Mouse (Mus musculus): ENCODE measurements around the gene Dhx34. TPM values are rescaled to one million over a fixed set of nuclear protein-coding genes. Genes with fewer than 3 reads are reported as not detected.

Gene Dhx34
- total RNA-seq, 2 experiments from 2014 or later, result 8.7 to 11.1 TPM

DNA sequence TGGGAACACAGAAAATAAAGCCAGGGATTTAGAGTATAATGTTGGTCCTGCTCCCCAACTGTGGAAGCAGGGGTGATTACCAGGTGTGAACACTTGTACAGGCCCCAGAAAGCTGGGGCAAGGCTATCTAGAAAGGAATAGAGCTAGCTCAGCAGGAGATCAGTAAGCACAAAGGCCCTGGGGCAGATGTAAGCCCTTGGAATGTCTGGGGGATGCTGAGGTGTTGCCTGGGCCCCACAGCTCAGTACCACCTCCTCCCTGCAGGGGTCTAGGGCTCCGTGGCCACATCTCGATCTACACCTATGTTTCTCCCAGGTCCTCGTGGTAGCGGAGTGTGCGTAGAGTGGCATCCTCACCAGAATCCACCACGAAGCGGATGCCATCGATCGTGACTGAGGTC, 7.9 kb downstream of the Dhx34 start:
- DNase-seq, result no peak
- intact Hi-C loops (cut with DNase I), result no loop called here

- DNase-seq, result no peak
- intact Hi-C loops (cut with DNase I), result no loop called here
Measured at GRCm38 (mm10) chr7:16213196-16213595, 8.6 kb downstream of the Dhx34 start.

DNA sequence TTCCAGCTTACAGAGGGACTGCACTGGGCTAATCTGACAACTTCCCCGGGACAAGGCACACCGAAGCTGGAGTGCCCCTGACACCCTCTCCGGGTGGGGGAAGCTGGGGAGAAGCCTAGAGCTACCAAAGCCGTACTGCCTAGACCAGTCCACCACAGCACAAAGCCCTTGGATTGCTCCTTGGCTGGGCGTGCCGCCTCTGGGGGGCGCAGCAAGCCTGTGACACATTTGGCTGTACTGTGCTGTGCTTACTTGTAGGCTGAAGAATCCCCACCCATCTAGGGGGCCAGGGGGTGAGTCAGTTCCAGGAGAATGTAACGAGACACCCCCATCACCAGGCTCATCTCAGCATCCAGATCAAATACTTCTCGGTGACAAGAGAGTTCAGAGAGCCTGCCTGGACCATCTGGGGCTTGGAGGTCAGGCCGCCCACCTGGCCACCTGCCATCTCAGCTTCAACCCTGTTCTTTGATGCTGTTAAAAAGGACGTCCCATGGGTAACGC, 10.9 kb downstream of the Dhx34 start:
- intact Hi-C loops (cut with DNase I), result no loop called here
- peak; percentile 29 to 31 for DNase-seq

- intact Hi-C loops (cut with DNase I), result no loop called here
- no peak for DNase-seq
Measured at GRCm38 (mm10) chr7:16208781-16209665, 12.8 kb downstream of the Dhx34 start.

DNA sequence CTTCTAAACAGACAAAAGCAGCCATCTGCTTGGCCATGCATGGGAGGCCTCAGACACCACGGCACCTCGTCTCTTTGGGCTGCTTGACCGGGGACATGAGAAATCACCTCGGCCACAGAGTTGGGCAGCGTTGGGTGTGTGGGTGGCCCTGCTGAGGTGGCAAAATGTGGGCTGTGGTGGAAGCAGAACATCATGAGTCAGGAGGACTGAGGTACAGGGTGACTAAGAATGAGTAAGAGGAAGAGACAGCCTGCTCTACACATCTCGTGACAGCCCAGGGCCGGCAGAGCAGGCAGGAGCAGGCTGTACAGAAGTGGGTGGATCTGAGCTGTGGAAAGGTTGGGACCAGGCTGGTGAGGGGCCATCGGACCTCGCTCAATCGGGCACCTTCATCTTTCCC, 14.3 kb downstream of the Dhx34 start:
- intact Hi-C loops (cut with DNase I), result no loop called here
- DNase-seq, result peak; percentile 11 to 19

GRCm38 (mm10) chr7:16207076-16207475, 14.8 kb downstream of the Dhx34 start:
- intact Hi-C loops (cut with DNase I), result no loop called here
- no peak for DNase-seq

GRCm38 (mm10) chr7:16204791-16205190, 17.0 kb downstream of the Dhx34 start:
- intact Hi-C loops (cut with DNase I), result no loop called here

GRCm38 (mm10) chr7:16203505-16203903, 18.3 kb downstream of the Dhx34 start:
- no peak for DNase-seq
- intact Hi-C loops (cut with DNase I), result no loop called here

More at GRCm38 (mm10) chr7:16204791-16205190, 17.0 kb downstream of the Dhx34 start:
- no peak for DNase-seq

DNA sequence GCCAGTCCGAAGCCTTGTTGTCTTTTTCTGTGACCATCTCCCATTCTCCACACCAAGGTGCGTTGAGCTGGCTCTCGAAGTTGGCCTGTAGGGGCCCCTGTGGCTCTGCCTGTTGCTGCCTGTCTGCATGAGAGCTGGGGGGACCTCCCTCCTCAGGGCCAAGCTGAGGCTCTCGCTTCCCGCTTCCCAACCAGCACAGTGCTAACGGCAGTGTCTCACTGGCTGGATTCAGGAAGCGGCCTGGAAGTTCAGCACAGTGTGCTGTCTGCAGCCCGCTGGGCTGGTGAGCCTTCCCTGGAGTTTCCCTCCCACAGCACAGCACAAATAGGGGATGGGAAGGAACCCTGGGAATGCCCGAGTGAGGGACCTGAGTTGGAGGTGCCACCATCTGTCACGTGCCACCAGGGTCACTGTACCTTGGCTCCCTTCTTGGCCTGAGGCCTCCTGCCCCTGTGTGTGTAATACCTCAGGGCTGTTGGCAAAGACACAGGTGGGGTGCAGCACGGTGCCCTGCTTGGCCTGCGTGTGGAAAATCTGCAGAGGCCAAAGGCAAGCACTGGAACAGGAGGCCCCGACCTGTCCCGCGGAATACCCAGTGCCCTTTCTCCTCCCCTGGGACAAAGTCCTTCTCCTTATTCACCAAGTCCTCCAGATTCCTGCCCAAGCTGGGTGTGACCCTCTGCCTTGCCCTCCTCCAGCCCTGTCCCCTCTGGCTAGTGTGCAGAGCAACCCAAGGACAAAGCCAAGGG, 18.9 kb downstream of the Dhx34 start:
- DNase-seq, result no peak
- intact Hi-C loops (cut with DNase I), result no loop called here

GRCm38 (mm10) chr7:16201136-16201535, 20.7 kb downstream of the Dhx34 start:
- intact Hi-C loops (cut with DNase I), result no loop called here

DNA sequence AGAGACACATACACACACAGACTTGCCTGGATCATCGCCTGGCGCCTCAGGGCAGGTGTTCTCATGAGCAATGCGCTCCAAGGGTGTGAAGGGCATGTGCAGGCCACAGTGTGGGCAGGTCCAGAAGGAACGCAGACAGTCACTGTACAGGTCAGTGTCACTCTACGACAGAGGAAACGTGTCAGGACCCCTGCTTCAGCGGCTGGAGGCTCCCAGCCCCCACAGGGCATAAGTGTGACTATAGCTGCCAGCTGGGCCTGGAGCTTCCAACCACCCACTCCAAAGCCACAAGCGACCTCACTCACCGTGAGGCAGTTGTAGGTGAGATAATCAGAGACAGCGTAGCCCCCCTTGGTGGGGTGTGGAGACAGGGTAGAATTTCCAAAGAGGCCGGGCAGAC, 23.3 kb downstream of the Dhx34 start:
- intact Hi-C loops (cut with DNase I), result no loop called here
- DNase-seq, result no peak

More at GRCm38 (mm10) chr7:16201136-16201535, 20.7 kb downstream of the Dhx34 start:
- DNase-seq, result no peak

GRCm38 (mm10) chr7:16197166-16197565, 24.7 kb downstream of the Dhx34 start:
- intact Hi-C loops (cut with DNase I), result no loop called here
- no peak for DNase-seq

DNA sequence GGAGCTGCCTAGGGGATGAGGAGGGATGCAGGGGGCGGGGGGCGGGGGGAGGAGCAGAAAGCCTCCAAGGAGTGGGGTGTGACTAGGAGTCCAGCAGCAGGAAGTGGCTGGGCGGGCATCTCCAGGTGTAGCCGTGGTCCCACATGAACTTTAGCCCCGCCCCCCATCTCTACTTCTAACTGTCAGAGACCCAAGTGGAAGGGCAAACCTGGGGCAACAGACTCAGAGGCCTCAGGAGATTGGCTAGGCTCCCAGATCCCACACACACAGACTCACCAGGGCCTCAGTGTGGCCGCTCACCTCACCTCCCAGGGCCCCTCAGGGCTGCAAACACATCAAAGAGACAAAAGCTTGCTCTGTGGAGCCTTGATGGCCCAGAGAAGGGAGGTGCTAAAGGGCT, 25.2 kb downstream of the Dhx34 start:
- DNase-seq, result no peak
- intact Hi-C loops (cut with DNase I), result no loop called here

- intact Hi-C loops (cut with DNase I), result loop anchor here (5.0 kb wide), 1 partner anchor 179 kb away; no protein-coding TSS in a partner anchor
- DNase-seq, result no peak
Measured at GRCm38 (mm10) chr7:16193702-16194101, 28.1 kb downstream of the Dhx34 start.

- peak; percentile 77 to 84 for DNase-seq
- intact Hi-C loops (cut with DNase I), result loop anchor here (1.0 to 5.0 kb wide), 2 partner anchors 71 to 180 kb away; no protein-coding TSS in a partner anchor
Measured at GRCm38 (mm10) chr7:16192315-16192714, 29.5 kb downstream of the Dhx34 start.

DNA sequence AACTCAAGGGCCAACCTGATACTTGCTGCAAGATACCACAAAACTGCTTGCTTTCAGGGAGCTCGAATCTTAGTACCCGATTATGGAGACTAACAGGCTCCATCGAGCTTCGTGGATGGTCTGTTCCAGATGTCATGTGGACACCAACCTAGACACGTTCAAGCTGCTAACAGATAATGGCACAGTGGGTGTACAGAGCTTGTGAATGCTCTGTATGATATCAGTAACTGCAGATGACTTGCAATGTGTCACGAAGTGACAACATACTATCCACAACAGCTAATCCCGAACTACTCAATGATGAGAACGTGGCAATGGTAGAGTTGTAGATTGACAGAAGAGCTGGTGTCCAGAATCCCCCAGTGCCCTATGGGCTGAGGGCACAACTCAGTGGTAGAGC, 34.3 kb downstream of the Dhx34 start:
- intact Hi-C loops (cut with DNase I), result no loop called here
- DNase-seq, result no peak

GRCm38 (mm10) chr7:16183663-16184062, 38.2 kb downstream of the Dhx34 start:
- DNase-seq, result peak; percentile 71 to 76
- intact Hi-C loops (cut with DNase I), result loop anchor here (5.0 kb wide), 1 partner anchor 36 kb away; no protein-coding TSS in a partner anchor

- no peak for DNase-seq
- intact Hi-C loops (cut with DNase I), result no loop called here
Measured at GRCm38 (mm10) chr7:16178114-16178513, 43.7 kb downstream of the Dhx34 start.

GRCm38 (mm10) chr7:16175542-16175931, 46.3 kb downstream of the Dhx34 start:
- intact Hi-C loops (cut with DNase I), result no loop called here

GRCm38 (mm10) chr7:16174597-16175541, 47.0 kb downstream of the Dhx34 start, which contains the start of gene Meis3:
TSS of gene Meis3 (plus strand) at chr7:16175090.
- intact Hi-C loops (cut with DNase I), result no loop called here
- DNase-seq, result peak; percentile 49 to 59

More at GRCm38 (mm10) chr7:16175542-16175931, 46.3 kb downstream of the Dhx34 start:
- no peak for DNase-seq
